Mouse (Mus musculus): ENCODE data around the gene Olfr1255. TPM values are rescaled to one million over a fixed set of nuclear protein-coding genes. Genes with fewer than 3 reads are reported as not detected.

Gene Olfr1255
- not detected for total RNA-seq (2023)

GRCm38 (mm10) chr2:89811751-89812150 is at the start of gene Olfr1255:
Olfr1255 (plus strand) TSS chr2:89812051.

DNA sequence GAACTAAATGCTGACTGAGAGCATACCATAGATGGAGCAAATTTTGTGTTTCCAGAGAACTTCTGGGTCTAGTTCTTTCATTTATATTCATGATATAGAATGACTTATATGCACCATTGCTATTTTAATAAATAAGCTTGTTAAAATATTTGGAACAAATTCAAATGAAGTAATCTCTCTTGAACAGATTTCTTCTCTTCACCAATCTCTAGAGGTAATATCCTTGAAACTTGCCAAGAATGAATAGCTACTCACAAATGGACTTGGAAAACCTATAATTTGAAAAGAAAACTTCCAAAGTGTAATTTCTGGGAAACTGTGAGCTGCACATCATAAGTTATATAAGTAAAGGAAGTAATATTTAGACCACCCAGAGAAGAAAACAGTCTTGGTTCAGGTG is 18.3 kb upstream of the Olfr1255 start, which contains the start of gene Olfr1254:
Gene Olfr1254 (minus strand): TSS at position 101 of the 400 bp plus-strand sequence.

GRCm38 (mm10) chr2:89841455-89841854 is 29.6 kb downstream of the Olfr1255 start, which contains the start of gene Olfr1256:
Olfr1256 (minus strand) TSS chr2:89841555.

DNA sequence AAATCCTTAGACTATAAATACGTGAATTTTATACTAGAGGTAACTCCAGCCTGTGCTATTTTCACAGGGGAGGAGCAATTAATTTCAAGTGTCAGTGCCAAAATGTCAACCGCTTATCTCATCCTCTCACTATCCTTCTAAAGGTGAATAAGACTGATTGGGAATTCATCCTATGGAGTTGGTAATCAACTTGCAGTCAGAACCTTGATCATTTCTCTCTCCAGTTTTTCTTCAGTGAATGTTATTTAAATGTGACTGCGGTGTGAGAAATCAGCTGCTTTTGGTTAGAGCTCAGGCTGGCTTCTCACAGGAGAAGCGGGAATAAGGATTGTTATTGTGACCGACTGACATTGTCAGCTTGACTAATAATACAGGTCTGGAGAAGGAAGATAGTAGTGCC is 36.3 kb downstream of the Olfr1255 start, which contains the start of gene Olfr48:
Gene Olfr48 (minus strand): TSS at position 101 of the 400 bp plus-strand sequence.

Other genes starting within 250 kb of the Olfr1255 start
- not detected for gene Olfr1245, start 233.6 kb upstream of the Olfr1255 start, total RNA-seq (2023)
- not detected for gene Olfr1246, start 218.9 kb upstream of the Olfr1255 start, total RNA-seq (2023)
- 0.15 TPM for gene Olfr1247, start 197.9 kb upstream of the Olfr1255 start, total RNA-seq (2023)
- gene Olfr1248, start 193.8 kb upstream of the Olfr1255 start, total RNA-seq (2023), result not detected
- not detected for gene Olfr1249, start 177.1 kb upstream of the Olfr1255 start, total RNA-seq (2023)
- not detected for gene Olfr1250, start 150.6 kb upstream of the Olfr1255 start, total RNA-seq (2023)
- not detected for gene Olfr1251, start 140.1 kb upstream of the Olfr1255 start, total RNA-seq (2023)
- gene Olfr1252, start 87.0 kb upstream of the Olfr1255 start, total RNA-seq (2023), result not detected
- gene Olfr1253, start 55.0 kb upstream of the Olfr1255 start, total RNA-seq (2023), result not detected
- gene Olfr1254, start 18.4 kb upstream of the Olfr1255 start, total RNA-seq (2023), result not detected
- not detected for gene Olfr1256, start 29.5 kb downstream of the Olfr1255 start, total RNA-seq (2023)
- gene Olfr48, start 36.2 kb downstream of the Olfr1255 start, total RNA-seq (2023), result not detected
- not detected for gene Olfr1257, start 66.4 kb downstream of the Olfr1255 start, total RNA-seq (2023)
- not detected for gene Olfr1258, start 115.3 kb downstream of the Olfr1255 start, total RNA-seq (2023)
- not detected for gene Olfr1259, start 136.6 kb downstream of the Olfr1255 start, total RNA-seq (2023)
- gene Olfr1260, start 162.3 kb downstream of the Olfr1255 start, total RNA-seq (2023), result not detected
- not detected for gene Olfr1261, start 179.2 kb downstream of the Olfr1255 start, total RNA-seq (2023)
- not detected for gene Olfr1262, start 188.1 kb downstream of the Olfr1255 start, total RNA-seq (2023)
- gene Olfr1263, start 200.1 kb downstream of the Olfr1255 start, total RNA-seq (2023), result not detected
- not detected for gene Olfr1264, start 213.5 kb downstream of the Olfr1255 start, total RNA-seq (2023)
- not detected for gene Olfr1265, start 223.3 kb downstream of the Olfr1255 start, total RNA-seq (2023)